Mouse (Mus musculus) G1E (cell line): ENCODE measurements around the gene Exo1.

Source experiments
- CTCF ChIP-seq: IDR thresholded peaks from 2 replicates; pipeline ENCODE4 v1.5.1; 2012; ENCODE audit warnings: low read depth, low read length, inconsistent platforms, mixed read lengths
- GATA1 ChIP-seq: IDR thresholded peaks from 2 replicates; pipeline ENCODE4 v1.6.1; 2012; ENCODE audit warnings: borderline replicate concordance, low read length, inconsistent platforms, mixed read lengths
- GATA2 ChIP-seq: IDR thresholded peaks from 2 replicates; pipeline ENCODE4 v1.6.1; 2012; ENCODE audit warnings: low read depth, low read length, inconsistent platforms, borderline replicate concordance
- POLR2AphosphoS5 ChIP-seq: IDR thresholded peaks from 2 replicates; pipeline ENCODE4 v1.6.1; 2012; ENCODE audit warnings: low read depth, low read length, inconsistent platforms; ENCODE audit not compliant: insufficient replicate concordance
- TAL1 ChIP-seq: conservative IDR thresholded peaks from 2 replicates; pipeline ENCODE4 v1.6.1; 2012; ENCODE audit warnings: low read depth, low read length, inconsistent platforms, mixed read lengths

- TF ChIP-seq CTCF (no peak), GATA1 (no peak), GATA2 (no peak), POLR2AphosphoS5 (no peak), TAL1 (no peak)
Observed at GRCm38 (mm10) chr1:175855515-175855914, 24.9 kb upstream of the Exo1 start.
